Mouse (Mus musculus): ENCODE measurements around the gene Btbd35f18. TPM values are rescaled to one million over a fixed set of nuclear protein-coding genes. Genes with fewer than 3 reads are reported as not detected.
"Not testable (repeated sequence)": the region's sequence is repeated elsewhere in the genome, so short reads cannot be mapped to it uniquely, and the experiment has no call there.

Btbd35f18 gene
- not detected for total RNA-seq (2021)

GRCm38 (mm10) chrX:3699933-3700332 is at the start of gene Btbd35f18:
Gene Btbd35f18 (plus strand): TSS chrX:3700233.
- intact Hi-C loops (cut with DNase I); DNase-seq (ENCODE audit: low spot score in 2 of 2): not testable (repeated sequence)

Other genes starting within 250 kb of the Btbd35f18 start
- not detected for gene Btbd35f10, start 52.7 kb downstream of the Btbd35f18 start, total RNA-seq (2021)

All from left cerebral cortex, postnatal 25 days (tissue).